In genomic region chr1:180829775-180830174, GRCm38 (mm10) we compare ENCODE assay signal across 8 mouse cellular contexts. TPM values are rescaled to one million over a fixed set of nuclear protein-coding genes. Genes with fewer than 3 reads are reported as not detected.
A peak's percentile ranks its signal among the peaks of the same experiment; 100 is the strongest.
DNase-seq lines count a peak whose midpoint lies in the region; ATAC-seq lines count a peak whose summit lies in the region.
"Had no signal": no experiment of that assay in that cellular context is flagged by ENCODE, and none has a peak within 500 bp of the region (broad histone marks: within the 10 kb centered on the region; RNA-seq: fewer than 3 reads in every experiment).

No protein-coding gene starts in this region.

- peak; percentile 76 for DNase-seq in CD4-positive helper T cell, adult 2 months (ENCODE audit: low read depth, low spot score)
- peak; percentile 75 for DNase-seq in ES-CJ7 (ENCODE audit: low read depth, low spot score)
- DNase-seq in left cerebral cortex, adult 8-10 months (ENCODE audit: low spot score in 2 of 2) = no peak
- DNase-seq in layer of hippocampus, postnatal 10 days (ENCODE audit: low spot score in 2 of 2) = no peak
- DNase-seq in left cerebral cortex, postnatal 36 days (ENCODE audit: low spot score in 2 of 2) = no peak

- peak; percentile 96 for ATAC-seq in inflammation-experienced regulatory T-cells, adult 6 months
- ATAC-seq in monocyte, adult 5-6 weeks (replicated peaks; ENCODE audit: insufficient number of reproducible peaks, low FRiP score, low TSS enrichment, poor library complexity, severe bottlenecking) = peak; percentile 85
- ATAC-seq: forebrain, embryonic 16.5 days had no signal

- intact Hi-C loops in left cerebral cortex, postnatal 36 days (cut with DNase I) = no loop called here

RNA-seq across cellular contexts. Expression of gene H3f3a, which starts 16.0 kb away (rescaled TPM):
- polyA plus RNA-seq in inflammation-experienced regulatory T-cells, adult 6 months (2017; shearing (Covaris generic)) = 100 to 1,000 TPM; 553 to 843 (median 762) TPM
- total RNA-seq in monocyte, adult 5-6 weeks (2017) = 1,440 to 2,544 TPM (median 2,182 TPM) in 3 replicates
- total RNA-seq in left cerebral cortex, adult 8-10 months (2022) = 100 to 1,000 TPM; 259 to 296 (median 268) TPM
- 100 to 1,000 TPM; 476 to 478 TPM for total RNA-seq in layer of hippocampus, postnatal 10 days (2021)
- 100 to 1,000 TPM; 274 to 285 TPM for total RNA-seq in left cerebral cortex, postnatal 36 days (2021)

RNA-seq across cellular contexts. Expression of gene Sde2, which starts 21.2 kb away (rescaled TPM):
- 10 to 100 TPM; 33.8 to 42.9 (median 37.5) TPM for polyA plus RNA-seq in inflammation-experienced regulatory T-cells, adult 6 months (2017; shearing (Covaris generic))
- total RNA-seq in monocyte, adult 5-6 weeks (2017) = 45.3 to 50.4 TPM (median 49.6 TPM) in 3 replicates
- 10 to 100 TPM; 18.7 to 23.4 (median 21.9) TPM for total RNA-seq in left cerebral cortex, adult 8-10 months (2022)
- 10 to 100 TPM; 20.9 to 22.4 TPM for total RNA-seq in layer of hippocampus, postnatal 10 days (2021)
- total RNA-seq in left cerebral cortex, postnatal 36 days (2021) = 10 to 100 TPM; 20.3 to 21.9 TPM

Comparison
In these comparisons a context has a peak if more than half of its experiments do, and no peak if none do; other contexts are left out.
1. DNase-seq: peak in CD4-positive helper T cell, adult 2 months (single experiment) and ES-CJ7 (single experiment); none in left cerebral cortex, adult 8-10 months (0 of 2), layer of hippocampus, postnatal 10 days (0 of 2) and left cerebral cortex, postnatal 36 days (0 of 2).